Mouse (Mus musculus) NIH3T3 (cell line): Measurements from ENCODE around the gene Tmem186.

ENCODE experiments used
- DNase-seq: peaks from one replicate; pipeline ENCODE4 v3.0.0-alpha.2; 2012; ENCODE audit warnings: low read depth

Tmem186 gene

GRCm38 (mm10) chr16:8637217-8638051 lies at the start of gene Tmem186, which contains the start of gene Pmm2:
TSS of gene Tmem186 (minus strand) at chr16:8637712.
TSS of gene Pmm2 (plus strand) at chr16:8637674.
- peak; percentile 96 for DNase-seq

DNA sequence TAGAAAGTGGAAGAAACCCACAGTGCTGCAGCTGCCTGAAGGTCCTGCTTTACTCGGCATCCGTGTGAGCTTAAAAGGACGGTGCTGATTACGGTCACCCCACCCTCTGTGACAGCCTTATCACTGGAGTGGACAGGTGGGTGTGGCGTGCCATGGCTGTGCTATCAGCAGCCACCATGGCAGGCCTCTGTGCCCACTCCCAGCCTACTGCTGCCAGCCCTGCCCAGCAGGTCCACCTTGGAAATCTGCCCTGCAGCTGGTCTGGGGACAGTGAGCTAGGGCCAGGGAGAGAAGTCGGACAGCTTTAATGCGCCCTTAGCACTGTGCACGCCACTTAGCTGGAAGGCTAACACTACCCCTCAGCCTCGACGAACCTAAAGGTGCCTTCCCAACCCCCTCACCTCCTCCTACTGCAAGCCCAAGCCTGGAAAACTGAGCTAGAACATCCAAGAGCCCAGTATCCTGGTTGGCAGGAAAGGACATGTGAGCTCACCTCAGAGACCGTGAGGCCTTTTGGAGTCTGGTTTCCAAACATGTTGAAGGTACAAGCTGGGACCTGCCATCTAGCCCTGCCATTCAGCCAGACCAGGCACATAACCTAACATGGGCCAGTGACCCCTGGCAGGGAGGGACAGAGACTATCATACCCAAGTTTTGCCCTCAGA lies 49.5 kb upstream of the Tmem186 start:
- DNase-seq: no peak

GRCm38 (mm10) chr16:8686121-8686870 lies 48.8 kb upstream of the Tmem186 start:
- peak; percentile 86 for DNase-seq

DNA sequence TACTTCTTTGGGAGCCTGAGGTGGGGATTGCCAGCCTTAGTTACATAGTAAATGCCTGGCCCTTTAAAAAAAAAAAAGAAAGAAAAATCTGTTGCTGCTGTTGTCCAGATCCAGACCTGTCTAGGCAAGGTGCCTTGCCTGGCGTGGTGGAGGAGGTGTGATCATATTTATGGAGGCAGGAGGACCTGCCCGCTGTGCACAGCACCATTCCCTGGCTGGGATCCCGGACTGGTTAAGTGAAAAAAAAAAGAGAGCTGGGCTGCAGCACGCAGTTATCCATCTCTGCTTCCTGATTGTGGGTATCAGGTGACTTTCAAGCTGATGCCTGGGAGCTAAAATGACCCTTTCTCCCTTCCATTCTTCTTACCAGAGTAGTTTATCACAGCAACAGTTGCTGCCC lies 47.6 kb upstream of the Tmem186 start:
- no peak for DNase-seq

DNA sequence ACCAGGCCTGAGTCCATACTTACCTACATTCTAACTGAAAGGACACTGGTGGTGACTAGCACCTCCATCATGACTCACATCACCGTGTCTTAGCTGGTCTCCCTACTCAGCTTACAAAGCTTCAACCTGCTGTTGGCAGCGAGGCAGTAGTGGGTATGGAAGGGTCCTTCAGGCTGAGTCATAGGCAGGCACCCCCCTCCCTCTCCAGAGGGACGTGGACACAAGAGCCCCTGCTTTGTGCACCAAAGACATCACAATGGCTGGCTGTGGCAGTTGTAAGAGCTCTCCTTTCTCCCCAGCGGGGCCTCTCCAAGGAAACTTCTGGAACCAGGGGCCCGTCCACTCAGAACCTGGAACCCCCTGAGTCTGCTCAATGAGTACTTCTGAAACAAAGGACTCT lies 43.0 kb upstream of the Tmem186 start, which contains the start of gene Gm5767:
TSS of gene Gm5767 (plus strand) at position 301 of the 400 bp plus-strand sequence.
- no peak for DNase-seq

DNA sequence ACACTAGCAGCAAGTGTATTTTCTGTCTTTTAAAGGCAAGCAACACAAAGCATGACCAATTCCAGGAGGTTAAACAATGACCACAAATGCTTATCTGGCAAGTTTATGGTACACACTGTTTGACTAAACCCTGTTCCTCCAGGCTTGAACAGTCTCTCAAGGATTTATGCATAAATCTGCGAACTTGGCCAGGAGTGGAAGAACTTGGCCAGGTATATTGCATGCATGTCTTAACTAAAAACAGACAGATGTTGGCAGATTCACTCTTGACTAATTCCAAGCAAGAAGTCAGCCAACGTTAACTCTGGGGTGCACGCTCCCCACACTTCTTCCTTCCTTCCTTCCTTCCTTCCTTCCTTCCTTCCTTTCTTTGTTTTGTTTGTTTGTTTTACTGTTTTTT lies 42.3 kb upstream of the Tmem186 start:
- DNase-seq: no peak

DNA sequence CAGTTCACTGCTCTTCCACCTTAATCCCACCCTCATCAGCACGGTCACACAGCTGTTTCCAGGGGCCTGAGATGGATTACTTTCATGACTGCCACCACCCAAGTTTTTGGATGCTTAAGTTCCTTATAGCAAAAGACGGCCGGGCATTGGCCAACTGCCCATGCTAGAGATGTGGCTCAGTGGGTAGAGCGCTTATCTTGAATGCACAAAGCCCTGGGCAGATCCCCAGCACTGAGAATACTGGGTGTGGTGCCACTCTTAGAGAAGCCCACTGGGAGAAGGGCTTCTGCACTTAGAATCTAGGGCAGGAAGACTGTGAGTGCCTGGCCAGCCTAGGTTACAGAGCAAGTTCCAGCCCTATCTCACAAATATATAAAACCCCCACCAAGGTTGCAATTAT lies 41.2 kb upstream of the Tmem186 start:
- DNase-seq: no peak

GRCm38 (mm10) chr16:8678035-8678434 lies 40.5 kb upstream of the Tmem186 start:
- DNase-seq: no peak

DNA sequence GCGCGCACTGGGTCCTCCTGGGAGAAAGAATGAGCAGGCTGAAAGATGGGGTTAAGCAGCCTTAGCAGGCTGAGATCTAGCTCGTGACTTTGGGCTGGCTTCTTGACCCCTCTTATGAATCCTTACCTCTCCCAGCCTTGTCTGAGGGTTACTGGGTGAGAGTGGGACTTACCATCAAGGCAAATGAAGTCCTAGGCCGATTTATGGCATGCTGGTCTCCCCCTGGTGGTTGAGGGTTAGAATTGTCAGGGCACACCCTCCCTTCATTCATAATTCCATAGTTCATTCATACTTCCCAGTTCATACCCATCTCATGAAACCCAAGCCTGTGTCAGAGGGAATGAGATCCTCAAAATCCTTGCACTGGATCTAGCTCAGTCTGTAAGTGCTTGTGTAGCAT lies 39.3 kb upstream of the Tmem186 start:
- peak; percentile 81 for DNase-seq

DNA sequence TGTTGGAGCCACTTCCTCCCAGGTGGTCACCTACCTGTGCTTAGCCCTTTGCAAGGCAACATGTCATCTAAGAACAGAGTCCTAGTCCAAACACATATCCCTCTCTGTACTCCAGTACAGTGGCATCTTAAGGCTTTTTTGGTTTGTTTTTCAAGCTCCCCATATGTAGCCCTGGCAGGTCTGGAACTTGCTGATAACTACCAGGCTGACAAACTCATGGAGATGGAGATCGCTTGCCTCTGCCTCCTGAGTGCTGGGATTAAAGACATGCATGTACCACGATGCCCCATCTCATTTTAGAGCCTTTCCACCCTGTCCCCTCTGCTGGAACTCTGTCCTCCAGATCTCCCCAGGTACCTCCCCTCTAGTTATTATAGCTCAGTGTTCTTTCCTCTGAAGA lies 38.7 kb upstream of the Tmem186 start:
- DNase-seq: no peak

- no peak for DNase-seq
These were observed 38.0 kb upstream of the Tmem186 start for GRCm38 (mm10) chr16:8675559-8675958.

DNA sequence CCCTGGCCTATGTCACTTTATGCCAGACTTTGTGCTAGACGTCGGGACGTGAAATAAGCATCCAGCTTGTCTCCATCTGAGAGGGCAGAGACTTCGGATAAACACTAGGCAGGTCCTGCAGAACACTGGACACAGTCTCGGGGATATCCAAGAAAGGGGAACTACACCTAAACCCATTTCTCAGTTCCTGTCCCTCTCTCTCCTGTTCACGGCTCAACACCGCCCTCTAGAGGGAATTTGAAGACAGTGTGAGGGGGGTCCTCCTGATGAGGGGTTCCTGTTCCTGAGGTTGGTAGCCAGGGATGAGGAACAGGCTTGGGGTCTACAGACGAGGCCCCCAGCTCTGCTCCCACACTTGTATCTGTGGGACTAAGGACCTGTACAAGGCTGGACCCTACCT lies 36.7 kb upstream of the Tmem186 start:
- DNase-seq: peak; percentile 80

DNA sequence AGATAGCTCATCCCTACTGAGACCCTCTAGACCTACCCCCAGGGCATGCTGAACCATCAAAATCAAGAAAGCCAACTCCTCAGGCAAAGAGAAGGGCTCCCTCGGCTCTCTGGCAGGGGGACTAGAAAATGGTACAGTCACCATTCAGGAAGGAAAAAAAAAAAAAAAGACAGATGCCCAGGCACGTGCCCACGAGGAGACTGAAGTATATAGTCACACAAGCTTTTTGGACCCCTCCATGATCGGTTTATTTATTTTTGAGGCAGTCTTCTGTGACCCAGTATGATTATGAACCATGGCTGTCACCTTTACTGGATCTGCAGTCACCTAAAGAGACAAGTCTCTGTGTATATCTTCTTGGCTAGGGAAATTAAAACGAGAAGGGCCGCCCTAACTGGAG lies 35.8 kb upstream of the Tmem186 start:
- no peak for DNase-seq

GRCm38 (mm10) chr16:8672811-8673210 lies 35.3 kb upstream of the Tmem186 start:
- no peak for DNase-seq

DNA sequence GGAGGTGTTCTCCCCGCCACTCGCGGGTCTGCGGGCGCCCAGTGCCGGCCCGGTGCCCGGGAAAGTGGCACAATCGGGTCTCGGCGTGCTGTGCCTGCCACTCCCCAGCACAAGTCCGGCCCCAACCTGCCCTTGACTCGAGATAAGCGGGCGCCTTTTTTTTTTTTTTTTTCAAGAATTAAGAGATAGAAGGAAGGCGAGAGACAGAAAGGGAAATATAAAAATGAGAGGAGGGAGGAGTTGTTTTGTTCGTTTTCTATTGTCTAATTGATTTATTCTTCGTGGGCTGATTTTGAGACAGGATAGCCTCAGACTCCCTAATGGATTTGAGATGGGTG lies 34.8 kb upstream of the Tmem186 start:
- DNase-seq: no peak

DNA sequence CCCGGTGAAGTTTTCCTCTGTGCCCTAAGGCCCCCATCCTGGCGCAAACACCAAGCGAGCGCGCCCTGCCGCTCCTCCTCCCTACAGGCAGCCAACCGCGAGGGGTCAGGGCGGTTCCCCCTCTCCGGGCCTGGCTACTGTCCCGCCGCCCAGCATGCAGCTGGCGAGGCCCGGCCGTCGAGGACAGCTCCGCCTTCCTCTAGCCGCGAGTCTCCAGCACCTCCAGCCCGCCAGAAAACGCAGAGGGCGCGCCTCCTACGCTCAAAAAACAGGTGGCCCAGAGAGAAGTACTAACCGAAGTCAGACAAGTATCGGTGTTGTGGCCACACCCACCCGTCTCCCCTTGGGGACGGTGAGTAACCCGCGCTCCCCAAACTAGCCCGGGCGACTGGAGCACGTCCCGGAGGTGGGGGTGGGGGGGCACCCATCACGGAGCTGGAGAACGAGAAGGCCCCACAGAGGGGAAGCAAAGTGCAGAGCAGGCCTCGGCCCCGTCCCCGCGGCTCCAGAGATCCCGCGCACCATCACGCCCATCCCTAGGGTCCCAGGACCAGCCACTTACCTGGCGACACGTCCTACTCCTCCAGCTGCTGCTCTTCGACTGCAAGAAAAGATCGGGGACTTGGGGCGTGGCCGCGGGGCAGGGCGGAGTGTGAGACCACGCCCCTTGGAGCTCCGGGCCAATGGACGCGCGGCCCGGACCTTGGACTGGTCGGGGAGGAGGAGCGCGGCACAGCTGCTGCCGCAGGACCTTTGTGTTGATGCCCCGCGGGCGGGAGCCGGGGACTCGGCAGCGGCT lies 34.2 kb upstream of the Tmem186 start, which contains the start of gene Carhsp1:
TSS of gene Carhsp1 (minus strand) at position 605 of the 799 bp plus-strand sequence.
- DNase-seq: peak; percentile 97

DNA sequence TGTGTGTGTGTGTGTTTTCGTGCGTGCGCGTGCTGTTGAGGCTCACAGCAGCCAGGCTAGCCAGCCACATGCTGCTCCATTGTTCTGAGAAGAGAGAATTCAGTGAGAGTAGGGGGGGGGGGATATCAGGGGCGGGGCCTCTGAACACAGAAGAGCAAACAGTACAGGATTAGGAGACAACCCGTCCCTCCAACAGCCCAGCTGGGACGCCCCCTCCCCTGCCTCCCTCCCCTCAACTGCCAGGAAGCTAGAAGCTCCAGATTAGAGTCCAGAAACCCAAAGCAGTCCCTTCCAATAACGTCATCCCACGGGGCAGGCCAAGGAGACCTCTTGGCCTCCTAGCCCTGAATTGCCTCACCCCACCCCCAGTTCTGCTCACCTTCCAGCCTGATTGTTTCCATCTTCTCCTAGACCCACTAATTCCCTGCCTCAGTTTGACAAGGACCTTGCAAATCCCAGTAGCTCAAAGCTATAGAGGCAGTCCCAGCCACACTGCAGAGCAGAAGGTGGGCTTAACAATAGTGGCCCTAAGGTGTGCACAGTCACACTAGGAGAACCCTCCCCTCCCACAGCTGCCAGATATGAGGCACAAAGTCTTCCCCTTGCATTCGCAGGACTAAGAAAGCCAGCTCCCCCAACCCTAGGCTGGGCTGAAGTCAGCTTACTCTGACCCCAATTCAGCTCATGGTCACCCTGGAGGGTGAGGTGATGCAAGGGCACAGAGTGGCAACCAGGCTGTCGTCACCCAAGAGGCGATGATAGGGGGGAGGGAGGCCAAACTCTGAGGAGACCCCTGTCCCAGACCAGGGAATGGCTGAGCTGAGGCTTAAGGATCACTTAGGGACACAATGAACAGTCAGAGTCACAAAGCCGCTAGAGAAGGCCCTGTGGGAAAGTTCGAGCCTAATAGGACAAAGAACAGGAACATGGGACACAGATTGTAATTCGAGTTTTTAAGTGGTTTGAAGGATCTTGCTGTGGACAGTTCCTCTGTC lies 32.8 kb upstream of the Tmem186 start:
- DNase-seq: no peak

- no peak for DNase-seq
These were observed 31.9 kb upstream of the Tmem186 start for GRCm38 (mm10) chr16:8669432-8669831.

DNA sequence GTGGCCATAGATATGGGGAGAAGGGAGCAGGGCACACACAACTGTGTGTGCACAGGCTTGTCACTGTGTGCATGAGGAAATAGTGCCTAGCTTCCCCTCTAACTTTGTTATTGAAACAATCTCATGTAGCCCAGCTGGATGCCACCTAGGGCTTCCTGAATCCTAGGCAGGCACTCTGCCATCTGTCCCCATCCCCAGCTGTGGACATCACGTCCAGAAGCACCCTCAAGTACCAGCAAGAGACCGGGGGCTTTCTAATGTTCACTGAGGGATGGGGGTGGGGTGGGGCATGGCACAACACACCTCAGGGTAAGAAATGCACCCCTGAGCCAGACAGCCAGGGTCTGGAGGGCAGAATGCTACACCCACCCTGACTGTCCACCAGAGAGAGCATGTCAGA lies 30.9 kb upstream of the Tmem186 start:
- no peak for DNase-seq

GRCm38 (mm10) chr16:8667814-8668213 lies 30.3 kb upstream of the Tmem186 start:
- peak; percentile 40 for DNase-seq

GRCm38 (mm10) chr16:8667261-8667660 lies 29.7 kb upstream of the Tmem186 start:
- peak; percentile 28 for DNase-seq
